Mouse (Mus musculus): ENCODE results near the gene Sntg2. TPM values are rescaled to one million over a fixed set of nuclear protein-coding genes. Genes with fewer than 3 reads are reported as not detected.

Sntg2 gene
- total RNA-seq, 2 experiments from 2014 or later = 0.44 to 0.68 TPM

GRCm38 (mm10) chr12:30292724-30293560 is 80.2 kb downstream of the Sntg2 start:
- intact Hi-C loops (cut with DNase I; ENCODE audit: low total_unique reads) = no loop called here
- DNase-seq = no peak

DNA sequence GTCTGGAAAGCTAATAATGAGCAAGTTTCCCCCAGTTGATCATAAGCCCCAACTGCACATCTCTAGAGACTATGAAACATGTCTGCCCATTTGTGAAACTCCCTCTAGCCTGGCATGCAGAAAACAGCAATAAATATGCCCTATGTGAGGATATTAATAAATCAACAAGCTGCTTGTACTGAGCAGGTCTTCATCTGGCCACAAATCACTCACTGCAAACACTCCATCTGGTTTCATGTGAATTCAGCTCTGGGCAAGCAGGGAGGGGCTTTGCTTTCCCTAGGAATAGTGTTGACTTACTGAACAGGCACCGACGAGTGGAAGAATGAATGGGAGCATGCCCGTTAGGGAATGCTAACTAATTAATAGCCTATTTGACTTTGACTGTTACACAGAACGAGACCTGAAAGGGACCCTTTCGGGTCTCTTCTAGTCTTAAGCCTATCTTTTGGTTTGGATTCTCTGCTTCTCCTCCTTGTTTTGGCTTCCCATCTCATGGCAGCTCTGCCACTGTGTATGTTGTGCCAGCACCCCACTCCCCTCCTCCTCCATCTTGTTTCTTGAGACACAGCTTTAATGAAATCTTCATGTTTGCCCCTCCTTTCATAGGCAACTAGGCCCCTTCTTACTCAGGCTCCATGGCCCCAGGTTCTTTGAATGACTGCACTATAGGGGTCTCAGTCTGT is 86.1 kb downstream of the Sntg2 start:
- no peak for DNase-seq
- intact Hi-C loops (cut with DNase I; ENCODE audit: low total_unique reads) = no loop called here

DNA sequence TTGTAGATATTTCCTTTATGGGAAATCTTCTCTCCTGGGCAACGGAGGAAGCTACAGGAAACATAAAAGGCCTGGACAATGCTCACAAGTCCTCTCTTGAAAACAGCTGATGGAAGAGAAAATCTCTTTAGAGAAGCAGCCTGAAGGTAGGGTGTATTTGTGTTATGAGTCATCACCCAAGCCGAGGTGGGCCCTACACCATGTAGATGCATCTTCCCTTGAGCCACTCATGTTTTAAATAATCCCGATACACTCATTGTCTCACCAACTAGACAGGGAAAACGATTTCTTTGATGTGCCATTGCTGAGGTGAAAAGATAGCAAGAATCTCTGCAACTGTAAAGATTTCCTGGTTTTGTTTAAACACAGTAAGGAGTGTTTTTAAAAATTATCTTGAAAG is 89.4 kb downstream of the Sntg2 start:
- intact Hi-C loops (cut with DNase I; ENCODE audit: low total_unique reads) = no loop called here
- DNase-seq = no peak

DNA sequence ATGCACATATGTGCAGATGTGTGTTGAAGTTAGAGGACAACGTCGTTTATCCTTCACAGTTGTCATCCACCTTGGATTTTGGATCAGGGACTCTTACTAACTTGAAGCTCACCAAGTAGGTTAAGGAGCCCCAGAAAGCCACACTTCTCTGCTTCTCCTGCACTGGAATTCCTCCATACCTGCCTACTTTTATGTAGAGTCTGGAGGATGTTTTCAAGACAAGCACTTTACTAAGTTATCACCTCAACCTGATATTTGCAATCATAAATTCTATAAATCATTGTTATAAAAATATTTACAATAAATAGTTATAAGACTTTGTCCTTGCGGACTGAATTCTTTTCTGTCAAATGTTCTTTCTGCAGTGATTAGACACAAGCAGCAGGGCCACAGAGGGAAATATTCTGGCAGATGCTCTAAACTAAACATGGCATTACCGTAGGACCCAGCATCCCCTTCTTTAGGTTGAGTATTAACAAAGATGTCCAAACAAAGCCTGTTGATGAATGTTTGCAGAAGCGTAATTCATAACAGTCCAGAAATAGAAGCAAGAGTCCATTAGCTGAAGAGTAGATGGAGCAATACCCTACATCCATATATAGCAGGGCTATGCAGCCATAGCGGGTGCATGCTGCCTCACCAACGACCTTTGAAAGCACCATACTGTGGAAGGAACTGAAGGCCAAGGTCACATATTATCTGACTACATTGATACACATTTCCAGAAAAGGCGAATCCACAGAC is 100.8 kb downstream of the Sntg2 start:
- intact Hi-C loops (cut with DNase I; ENCODE audit: low total_unique reads) = no loop called here
- DNase-seq = no peak

GRCm38 (mm10) chr12:30264206-30264605 is 109.0 kb downstream of the Sntg2 start:
- intact Hi-C loops (cut with DNase I; ENCODE audit: low total_unique reads) = no loop called here
- DNase-seq = no peak

GRCm38 (mm10) chr12:30261187-30261586 is 112.0 kb downstream of the Sntg2 start:
- intact Hi-C loops (cut with DNase I; ENCODE audit: low total_unique reads) = no loop called here
- no peak for DNase-seq

- intact Hi-C loops (cut with DNase I; ENCODE audit: low total_unique reads) = no loop called here
- no peak for DNase-seq
These were observed 114.5 kb downstream of the Sntg2 start for GRCm38 (mm10) chr12:30258641-30259040.

DNA sequence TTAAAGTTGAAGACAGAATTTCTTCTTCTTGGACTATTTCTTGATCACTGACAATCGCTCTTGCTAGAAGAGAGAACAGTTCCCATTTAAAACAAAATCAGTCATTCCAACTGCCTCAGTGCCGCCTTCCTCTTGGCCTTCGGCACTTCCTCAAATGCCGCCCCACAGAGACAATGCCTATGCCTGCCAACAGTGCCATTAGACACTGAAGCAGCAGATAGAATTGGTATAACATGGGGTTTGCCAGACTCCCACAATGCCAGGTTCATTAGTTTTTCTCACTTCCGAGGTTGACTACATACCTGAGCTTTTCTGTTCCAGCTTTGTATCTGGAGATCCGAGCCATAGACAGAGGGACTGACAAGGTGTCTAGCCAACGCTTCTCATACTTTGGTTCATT is 115.5 kb downstream of the Sntg2 start:
- intact Hi-C loops (cut with DNase I; ENCODE audit: low total_unique reads) = no loop called here
- no peak for DNase-seq

DNA sequence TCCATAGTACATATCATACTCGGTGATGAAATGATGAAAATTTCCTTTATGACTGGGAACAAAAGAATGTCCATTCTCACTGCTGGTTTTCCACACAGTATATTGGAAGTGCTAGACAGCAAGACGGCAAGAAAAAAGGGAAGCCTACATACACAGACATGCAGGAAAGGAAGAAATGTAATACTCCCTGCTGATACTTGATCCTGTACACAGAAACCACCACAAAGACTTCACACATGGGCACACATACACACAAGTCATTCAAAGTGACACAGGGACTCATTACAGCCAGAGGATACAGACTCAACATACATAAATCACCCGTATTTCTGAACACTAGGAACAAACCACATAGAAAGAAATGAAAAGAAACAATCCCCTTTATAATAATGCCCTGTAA is 117.0 kb downstream of the Sntg2 start:
- no peak for DNase-seq
- intact Hi-C loops (cut with DNase I; ENCODE audit: low total_unique reads) = no loop called here

- intact Hi-C loops (cut with DNase I; ENCODE audit: low total_unique reads) = no loop called here
- no peak for DNase-seq
These were observed 118.6 kb downstream of the Sntg2 start for GRCm38 (mm10) chr12:30254581-30254980.

DNA sequence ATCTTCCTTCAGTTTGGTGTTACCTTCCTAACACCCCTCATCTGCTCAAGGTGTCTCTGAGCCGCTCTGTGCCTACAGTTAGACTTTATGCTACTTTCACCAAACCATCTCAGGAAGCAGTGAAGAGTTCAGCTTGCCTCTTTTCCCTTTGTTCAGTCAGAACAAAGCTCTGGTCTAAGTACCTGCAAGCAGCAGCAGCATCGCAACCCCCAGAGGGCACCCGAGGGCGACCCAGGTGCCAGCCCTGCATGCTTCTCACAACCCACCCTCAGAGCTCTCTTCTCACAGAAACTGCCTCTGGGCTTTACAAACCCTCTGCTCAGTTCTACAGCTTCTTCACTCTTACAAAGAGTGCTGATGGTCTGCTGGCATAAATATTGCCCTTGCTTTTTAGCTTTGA is 120.8 kb downstream of the Sntg2 start:
- intact Hi-C loops (cut with DNase I; ENCODE audit: low total_unique reads) = no loop called here
- no peak for DNase-seq

DNA sequence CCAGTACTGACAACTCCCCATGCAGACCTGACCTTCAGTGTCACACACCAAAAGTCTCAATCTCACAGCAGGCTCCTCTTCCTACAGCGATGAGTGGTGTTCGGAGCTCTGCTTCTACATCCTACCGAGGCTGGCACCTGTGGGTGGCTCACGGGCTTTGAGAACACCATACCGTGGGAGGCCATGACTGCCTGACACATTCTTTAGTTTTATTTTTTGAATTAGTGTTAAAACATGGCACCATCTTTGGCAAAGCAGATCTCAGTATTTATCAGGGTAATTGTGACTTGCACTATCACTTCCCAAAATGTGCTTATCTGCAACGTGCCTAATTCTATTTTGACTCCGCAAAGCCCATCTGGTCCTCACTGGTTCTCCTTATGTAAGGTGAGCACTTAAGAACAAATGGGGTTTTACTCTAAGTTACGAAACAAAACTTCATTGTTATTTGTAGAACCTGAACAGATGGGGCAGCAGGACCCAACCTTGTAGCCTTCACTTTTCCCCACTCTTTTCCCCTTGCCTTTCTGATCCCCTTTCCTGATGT is 121.8 kb downstream of the Sntg2 start:
- no peak for DNase-seq
- intact Hi-C loops (cut with DNase I; ENCODE audit: low total_unique reads) = no loop called here

- no peak for DNase-seq
- intact Hi-C loops (cut with DNase I; ENCODE audit: low total_unique reads) = no loop called here
These were observed 124.1 kb downstream of the Sntg2 start for GRCm38 (mm10) chr12:30249068-30249467.

DNA sequence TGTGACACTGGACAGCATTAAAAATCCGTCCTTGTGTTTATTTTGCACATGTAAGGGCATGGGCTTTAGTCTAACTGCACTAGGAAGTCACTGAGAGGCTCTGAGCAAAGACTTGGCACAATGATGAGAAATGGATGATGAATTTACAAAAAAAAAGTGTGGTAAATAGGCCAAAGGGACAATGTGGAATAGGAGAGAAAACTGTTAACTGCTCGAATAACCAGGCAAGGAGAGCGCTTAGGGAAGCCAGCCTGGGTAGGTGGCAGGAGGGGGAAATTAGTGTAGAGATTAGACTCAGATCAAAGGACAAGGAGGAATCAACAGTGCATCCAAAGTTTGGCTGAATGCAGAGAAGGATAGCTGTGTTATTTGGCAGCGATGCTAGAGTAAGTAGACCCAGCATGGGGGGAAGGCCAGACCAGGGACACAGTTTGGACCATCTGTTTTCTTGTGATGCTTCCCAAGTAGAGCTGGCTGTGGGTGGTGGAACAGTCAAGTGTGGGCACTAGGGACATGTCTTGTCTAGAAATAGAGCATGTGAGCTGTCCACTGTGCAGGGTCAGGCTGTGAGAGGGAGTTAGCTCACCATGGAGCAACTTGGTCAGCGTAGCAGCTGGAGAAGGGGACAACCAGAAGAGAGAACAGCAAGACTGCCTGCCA is 126.8 kb downstream of the Sntg2 start:
- no peak for DNase-seq
- intact Hi-C loops (cut with DNase I; ENCODE audit: low total_unique reads) = no loop called here

DNA sequence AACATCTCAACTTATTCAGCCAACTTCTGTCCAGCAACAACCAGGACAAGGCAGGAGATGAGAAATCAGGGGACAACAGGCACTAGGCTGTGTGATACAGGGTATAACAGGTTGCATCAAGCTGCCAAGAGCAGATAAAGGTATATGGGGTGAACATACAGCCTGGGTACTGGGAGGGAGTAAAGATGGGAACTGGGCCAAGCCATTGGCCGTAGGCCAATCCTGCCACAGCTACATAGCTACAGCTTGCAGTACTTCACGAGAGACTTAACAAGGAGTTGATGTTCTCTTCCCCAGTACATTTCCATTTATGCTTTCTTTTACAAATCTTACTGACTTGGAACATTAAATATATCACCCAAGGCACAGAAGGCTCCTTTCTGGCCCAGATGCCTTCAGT is 129.0 kb downstream of the Sntg2 start:
- no peak for DNase-seq
- intact Hi-C loops (cut with DNase I; ENCODE audit: low total_unique reads) = no loop called here

DNA sequence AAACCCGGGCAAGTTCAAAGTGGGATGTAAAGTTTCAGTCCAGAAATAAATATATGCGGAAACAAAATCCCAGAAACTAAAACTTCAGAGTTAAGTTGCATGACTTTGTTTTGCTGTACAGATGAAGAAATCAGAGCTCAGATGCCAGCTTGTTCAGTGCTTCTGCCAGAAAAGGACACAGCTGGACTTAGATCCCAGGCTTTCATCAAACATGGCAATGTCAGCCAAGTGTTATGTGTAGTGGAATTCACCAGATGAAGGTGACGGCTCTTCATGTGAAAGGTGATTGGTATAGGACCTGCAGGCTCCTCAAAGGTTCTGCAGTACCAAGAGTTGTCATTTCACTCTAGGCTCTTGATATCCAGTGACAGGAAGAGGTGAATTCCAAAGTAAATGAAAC is 132.3 kb downstream of the Sntg2 start:
- intact Hi-C loops (cut with DNase I; ENCODE audit: low total_unique reads) = no loop called here
- DNase-seq = no peak

GRCm38 (mm10) chr12:30234940-30235339 is 138.2 kb downstream of the Sntg2 start:
- intact Hi-C loops (cut with DNase I; ENCODE audit: low total_unique reads) = no loop called here
- DNase-seq = no peak

DNA sequence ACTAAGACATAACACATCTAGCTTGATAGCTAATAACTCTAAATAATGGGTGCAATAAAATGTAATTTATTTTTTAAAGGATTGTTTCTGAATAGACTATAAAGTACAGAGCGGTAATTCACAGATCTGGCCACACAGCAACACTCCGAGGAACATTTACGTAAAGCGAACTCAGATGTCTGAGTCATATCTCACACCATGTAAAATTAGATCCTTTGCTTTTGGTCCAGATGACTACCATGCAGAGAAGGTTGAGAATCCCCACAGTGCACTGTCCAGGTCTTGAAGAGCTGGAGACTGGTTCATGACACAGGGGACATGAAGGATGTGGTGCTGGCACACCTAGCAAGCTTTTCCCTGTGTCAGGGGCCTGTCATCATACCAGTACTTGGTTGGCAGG is 145.2 kb downstream of the Sntg2 start:
- DNase-seq = no peak
- intact Hi-C loops (cut with DNase I; ENCODE audit: low total_unique reads) = no loop called here

GRCm38 (mm10) chr12:30226247-30226646 is 146.9 kb downstream of the Sntg2 start:
- no peak for DNase-seq
- intact Hi-C loops (cut with DNase I; ENCODE audit: low total_unique reads) = no loop called here
